Mouse (Mus musculus): Measurements from ENCODE around the gene Ifngr2.

- TF ChIP-seq CTCF (IDR thresholded peaks at IDR 0.05; ENCODE audit: low read depth, low read length) (no peak), EP300 (IDR thresholded peaks at IDR 0.05; ENCODE audit: insufficient read depth, low read depth, low read length) (no peak)
Observed at GRCm38 (mm10) chr16:91568960-91569359, 22.1 kb downstream of the Ifngr2 start.
